Comparison of ENCODE assay signal across 25 mouse cellular contexts in the genomic region with DNA sequence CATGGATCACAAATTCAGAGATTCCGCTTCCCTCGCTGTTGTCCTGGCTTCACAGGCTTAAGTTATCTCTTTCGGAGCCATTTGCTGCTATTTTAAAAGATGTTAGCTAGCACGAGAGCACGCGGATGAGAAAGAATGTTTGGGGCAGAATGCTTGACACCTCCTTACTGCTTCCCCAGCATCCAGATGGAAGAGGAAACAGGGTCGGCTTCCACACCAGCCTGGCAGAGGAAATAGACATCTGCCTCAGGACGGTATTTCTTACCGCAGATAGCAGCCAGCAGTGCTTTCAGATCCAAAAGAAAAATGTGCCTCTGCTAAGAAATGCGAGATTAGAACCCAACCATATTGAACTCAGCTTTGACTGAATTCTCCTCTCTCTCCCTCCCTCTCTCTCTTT.
DNase-seq lines count a peak whose midpoint lies in the region; ATAC-seq and TF ChIP-seq lines count a peak whose summit lies in the region.
"Had no signal": no experiment of that assay in that cellular context is flagged by ENCODE, and none has a peak within 500 bp of the region (broad histone marks: within the 10 kb centered on the region; RNA-seq: fewer than 3 reads in every experiment).

No protein-coding gene starts in this region.

- peak; percentile 65 for DNase-seq in forebrain, postnatal 0 days
- peak; percentile 23 for DNase-seq in lung, embryonic 14.5 days
- no peak for DNase-seq in lung, postnatal 25 days (ENCODE audit: low spot score)
- peak; percentile 37 to 55 for DNase-seq in left cerebral cortex, postnatal 14 days (ENCODE audit: low spot score in 2 of 2)
- peak; percentile 10 for DNase-seq in right cerebral cortex, postnatal 4 days
- DNase-seq in c-Kit-positive CD71-positive TER-119-positive erythroid progenitor cells, embryonic 14.5 days (ENCODE audit: low spot score): no peak
- DNase-seq: adrenal gland, adult 8-10 months; cerebellum, adult 11-12 months; cerebellum, postnatal 25 days; embryo, embryonic 11 days; heart, adult 11 months; kidney, adult 18-20 months; kidney, postnatal 14 days; liver, embryonic 13.5 days; retina, postnatal 1 day had no signal

- H3K27me3 ChIP-seq in forebrain, postnatal 0 days (ENCODE audit: insufficient read depth, low read length): no peaks in the 10 kb centered on the region
- H3K27me3 ChIP-seq in forebrain, embryonic 13.5 days: peaks cover 5% of the 10 kb centered on the region; the same call in 1 of the 2 replicates
- H3K27me3 ChIP-seq in lung, embryonic 14.5 days (ENCODE audit: insufficient read depth, low read length): no peaks in the 10 kb centered on the region
- H3K27me3 ChIP-seq: limb, embryonic 13.5 days; liver, embryonic 13.5 days; lung, embryonic 15.5 days had no signal

- no peak overlapping the region for H3K4me3 ChIP-seq in forebrain, postnatal 0 days (ENCODE audit: low read depth, low read length)
- H3K4me3 ChIP-seq in forebrain, embryonic 13.5 days: no peak overlapping the region
- no peak overlapping the region for H3K4me3 ChIP-seq in lung, embryonic 14.5 days (ENCODE audit: low read depth, low read length)
- H3K4me3 ChIP-seq: embryonic facial prominence, embryonic 15.5 days; limb, embryonic 13.5 days; liver, embryonic 13.5 days; lung, embryonic 15.5 days had no signal

- ATAC-seq in forebrain, postnatal 0 days: peak; percentile 85
- no peak for ATAC-seq in forebrain, embryonic 13.5 days
- no peak for ATAC-seq in lung, embryonic 14.5 days (ENCODE audit: insufficient read depth)
- no peak for ATAC-seq in megakaryocyte, adult 5-6 weeks (ENCODE audit: poor library complexity, severe bottlenecking)
- ATAC-seq: CD4-positive, CD25-positive, alpha-beta regulatory T cell, adult 4 months; Patski had no signal

- no peak for TF ChIP-seq CTCF in forebrain, postnatal 0 days (IDR thresholded peaks at IDR 0.05; ENCODE audit: low read depth)
- no peak for TF ChIP-seq CTCF in lung, embryonic 14.5 days (IDR thresholded peaks at IDR 0.05; ENCODE audit: low read depth)

- no peaks in the 10 kb centered on the region for H3K4me1 ChIP-seq in forebrain, postnatal 0 days (ENCODE audit: insufficient read depth)
- H3K4me1 ChIP-seq in forebrain, embryonic 13.5 days: no peaks in the 10 kb centered on the region
- no peaks in the 10 kb centered on the region for H3K4me1 ChIP-seq in lung, embryonic 14.5 days (ENCODE audit: insufficient read depth)
- H3K4me1 ChIP-seq: limb, embryonic 13.5 days; liver, embryonic 13.5 days; lung, embryonic 15.5 days had no signal

- no peak overlapping the region; the same call in 1 of the 2 replicates for H3K27ac ChIP-seq in forebrain, postnatal 0 days (ENCODE audit: low read depth, low read length)
- H3K27ac ChIP-seq in forebrain, embryonic 13.5 days: no peak overlapping the region
- H3K27ac ChIP-seq in lung, embryonic 14.5 days (ENCODE audit: low read depth): no peak overlapping the region
- H3K27ac ChIP-seq: embryonic facial prominence, embryonic 15.5 days; limb, embryonic 13.5 days; liver, embryonic 13.5 days; lung, embryonic 15.5 days; macrophage; stomach, postnatal 0 days had no signal

- intact Hi-C loops in left cerebral cortex, postnatal 14 days (cut with DNase I): no loop called here

- H3K9ac ChIP-seq in forebrain, postnatal 0 days: no peak overlapping the region
- no peak overlapping the region for H3K9ac ChIP-seq in forebrain, embryonic 13.5 days
- no peak overlapping the region for H3K9ac ChIP-seq in lung, embryonic 14.5 days
- H3K9ac ChIP-seq: embryonic facial prominence, embryonic 15.5 days; limb, embryonic 13.5 days; liver, embryonic 13.5 days; lung, embryonic 15.5 days had no signal

- no peaks in the 10 kb centered on the region for H3K9me3 ChIP-seq in forebrain, postnatal 0 days (ENCODE audit: low read length)
- H3K9me3 ChIP-seq in forebrain, embryonic 13.5 days (replicated peaks): no peaks in the 10 kb centered on the region
- no peaks in the 10 kb centered on the region for H3K9me3 ChIP-seq in lung, embryonic 14.5 days (ENCODE audit: low read depth, low read length)
- H3K9me3 ChIP-seq: embryonic facial prominence, embryonic 15.5 days; limb, embryonic 13.5 days; liver, embryonic 13.5 days; lung, embryonic 15.5 days had no signal

- no peak overlapping the region for H3K4me2 ChIP-seq in forebrain, postnatal 0 days (ENCODE audit: low read depth)
- no peak overlapping the region for H3K4me2 ChIP-seq in forebrain, embryonic 13.5 days
- H3K4me2 ChIP-seq in lung, embryonic 14.5 days: no peak overlapping the region
- H3K4me2 ChIP-seq: embryonic facial prominence, embryonic 15.5 days; limb, embryonic 13.5 days; liver, embryonic 13.5 days; lung, embryonic 15.5 days; midbrain, embryonic 11.5 days had no signal

- WGBS in forebrain, postnatal 0 days: 54% methylated on average over 10 of the region's 10 CpGs
- 78% methylated on average over 10 of the region's 10 CpGs for WGBS in forebrain, embryonic 13.5 days
- 33% methylated on average over 10 of the region's 10 CpGs for WGBS in lung, embryonic 14.5 days

- H3K36me3 ChIP-seq in forebrain, postnatal 0 days (ENCODE audit: insufficient read depth): no peaks in the 10 kb centered on the region
- H3K36me3 ChIP-seq in forebrain, embryonic 13.5 days (ENCODE audit: poor library complexity, severe bottlenecking): no peaks in the 10 kb centered on the region
- no peaks in the 10 kb centered on the region for H3K36me3 ChIP-seq in lung, embryonic 14.5 days (ENCODE audit: insufficient read depth)
- H3K36me3 ChIP-seq: embryonic facial prominence, embryonic 15.5 days; limb, embryonic 13.5 days; liver, embryonic 13.5 days; lung, embryonic 15.5 days had no signal

Comparison
In these comparisons a context has a peak if more than half of its experiments do, and no peak if none do; other contexts are left out.
1. DNase-seq: peak in forebrain, postnatal 0 days (single experiment), lung, embryonic 14.5 days (single experiment), left cerebral cortex, postnatal 14 days (2 of 2) and right cerebral cortex, postnatal 4 days (single experiment); none in lung, postnatal 25 days (single experiment) and c-Kit-positive CD71-positive TER-119-positive erythroid progenitor cells, embryonic 14.5 days (single experiment).